Mouse (Mus musculus) induced T-regulatory cell, adult 2 months (primary cell): ENCODE data around the gene Prkag3.

Experiments used
- DNase-seq: peaks from one replicate; pipeline ENCODE4 v3.0.0-alpha.2; 2012; ENCODE audit warnings: low read depth

The Prkag3 gene

GRCm38 (mm10) chr1:74759773-74760172 lies 10.8 kb upstream of the Prkag3 start:
- DNase-seq: no peak

- no peak for DNase-seq
These were observed 5.3 kb upstream of the Prkag3 start for GRCm38 (mm10) chr1:74754175-74754785.

DNA sequence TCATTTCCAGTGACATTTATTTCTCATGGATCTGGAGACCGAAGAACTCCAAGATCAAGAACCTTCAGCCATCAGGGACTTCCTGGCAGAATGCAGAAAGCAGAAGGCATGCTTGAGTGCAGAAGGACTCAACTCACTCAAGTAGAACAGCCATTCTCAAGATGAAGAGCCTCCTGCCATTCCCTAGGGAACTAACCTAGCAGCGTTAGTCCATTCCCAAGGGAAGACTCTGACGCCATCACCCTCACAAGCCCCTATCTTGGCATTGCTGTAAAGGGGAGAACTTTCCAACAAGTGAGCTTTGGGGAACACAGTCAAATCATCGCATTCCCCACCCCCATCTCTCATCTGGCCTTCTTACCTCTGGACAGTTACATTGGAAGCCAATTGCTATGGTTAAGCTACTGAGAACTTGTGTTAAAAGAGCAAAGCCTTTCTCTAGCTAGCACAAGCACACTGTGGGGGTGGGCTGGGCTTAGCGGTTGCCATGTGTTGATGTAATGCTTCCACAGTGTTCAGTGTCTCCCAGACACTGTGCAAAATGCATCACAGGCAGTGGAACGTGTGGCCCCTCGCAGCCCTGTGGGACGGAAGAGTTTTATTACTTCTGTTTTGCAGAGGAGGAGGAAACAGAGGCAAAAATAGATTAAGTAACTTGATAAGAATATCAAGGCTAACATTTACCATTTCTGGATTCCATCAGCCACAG lies 4.4 kb upstream of the Prkag3 start:
- DNase-seq: no peak

DNA sequence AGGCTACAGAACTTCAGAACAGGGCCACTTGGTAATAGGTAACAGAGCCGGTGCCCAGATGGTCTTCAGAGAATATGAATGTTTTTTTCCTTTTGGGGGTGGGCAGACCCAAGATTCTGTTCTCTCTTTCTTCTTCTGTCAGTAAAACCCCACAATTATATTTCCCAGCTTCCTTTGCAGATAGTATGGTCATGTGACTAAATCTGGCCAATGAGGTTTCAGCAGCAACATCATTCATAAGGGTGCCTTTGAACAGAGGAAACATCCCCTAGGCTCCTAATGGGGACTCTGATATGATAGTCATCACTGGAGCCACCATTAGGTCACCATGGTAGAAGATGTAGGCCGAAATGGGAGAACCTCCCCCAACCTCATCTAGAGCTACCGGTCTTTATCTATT lies 3.8 kb upstream of the Prkag3 start:
- no peak for DNase-seq

DNA sequence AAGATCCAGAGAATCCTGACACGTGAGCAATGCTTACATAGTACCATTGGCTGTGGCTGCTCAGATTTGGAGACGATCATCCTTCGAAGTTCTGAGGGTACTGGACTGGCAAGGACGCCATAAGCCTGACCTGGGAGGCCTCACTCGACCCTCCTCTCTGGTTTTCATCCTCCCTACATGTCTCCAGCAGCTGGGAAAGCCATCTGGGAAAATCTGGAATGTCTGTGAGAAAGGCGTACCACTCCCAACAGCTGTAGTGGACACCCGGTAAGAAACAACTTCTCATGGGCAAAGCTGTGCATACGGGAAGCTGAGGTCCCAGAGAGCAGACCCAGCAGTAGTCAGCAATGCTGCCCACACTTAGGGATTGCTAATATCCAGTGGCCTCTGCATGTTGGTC lies 3.1 kb upstream of the Prkag3 start:
- DNase-seq: no peak

- no peak for DNase-seq
These were observed 1.7 kb upstream of the Prkag3 start for GRCm38 (mm10) chr1:74750683-74751082.

DNA sequence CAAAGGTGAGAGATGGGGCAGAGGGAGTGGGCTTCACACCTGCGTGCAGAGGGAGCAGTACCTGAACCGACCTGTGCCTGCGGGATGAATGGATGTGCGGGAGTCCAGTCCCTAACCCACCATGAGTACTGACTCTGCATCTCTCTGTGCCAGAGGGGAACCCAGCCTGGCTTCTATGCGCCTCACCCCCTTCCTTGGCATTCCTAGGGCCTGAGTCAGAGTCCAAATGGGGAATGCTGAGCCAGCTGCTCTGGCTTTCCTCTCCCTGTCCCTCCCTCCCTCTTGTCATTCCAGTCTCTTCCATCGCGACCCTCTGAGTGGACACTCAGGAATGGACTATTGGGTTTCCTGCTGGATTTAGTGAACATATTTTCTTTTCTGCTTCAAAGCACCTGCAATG lies 280 bp upstream of the Prkag3 start:
- no peak for DNase-seq

DNA sequence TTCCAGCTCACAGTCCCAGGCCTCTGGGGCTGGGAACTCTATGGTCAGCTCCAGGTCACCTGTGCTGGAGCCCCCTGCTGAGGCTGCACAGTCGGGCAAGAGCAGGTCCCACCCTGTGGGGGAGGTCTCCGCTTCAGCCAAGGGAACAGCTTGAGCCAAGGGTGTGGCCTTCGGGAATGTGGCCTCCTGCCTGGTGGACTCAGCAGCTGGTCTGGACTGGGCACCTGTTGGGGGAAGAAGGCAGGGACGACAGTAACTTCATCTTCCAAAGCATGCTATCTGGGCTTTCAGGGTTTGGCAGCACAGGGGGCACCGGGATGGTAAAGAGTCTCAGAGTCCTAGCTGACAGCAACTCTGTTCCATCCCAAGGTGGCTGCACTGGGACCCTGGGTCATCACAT lies 1.7 kb downstream of the Prkag3 start:
- DNase-seq: no peak

GRCm38 (mm10) chr1:74740846-74741245 lies 8.2 kb downstream of the Prkag3 start:
- no peak for DNase-seq

- DNase-seq: no peak
These were observed 11.5 kb downstream of the Prkag3 start for GRCm38 (mm10) chr1:74737500-74737899.

GRCm38 (mm10) chr1:74736977-74737376 lies 12.0 kb downstream of the Prkag3 start:
- no peak for DNase-seq

- no peak for DNase-seq
These were observed 20.6 kb downstream of the Prkag3 start for GRCm38 (mm10) chr1:74728446-74728845.

DNA sequence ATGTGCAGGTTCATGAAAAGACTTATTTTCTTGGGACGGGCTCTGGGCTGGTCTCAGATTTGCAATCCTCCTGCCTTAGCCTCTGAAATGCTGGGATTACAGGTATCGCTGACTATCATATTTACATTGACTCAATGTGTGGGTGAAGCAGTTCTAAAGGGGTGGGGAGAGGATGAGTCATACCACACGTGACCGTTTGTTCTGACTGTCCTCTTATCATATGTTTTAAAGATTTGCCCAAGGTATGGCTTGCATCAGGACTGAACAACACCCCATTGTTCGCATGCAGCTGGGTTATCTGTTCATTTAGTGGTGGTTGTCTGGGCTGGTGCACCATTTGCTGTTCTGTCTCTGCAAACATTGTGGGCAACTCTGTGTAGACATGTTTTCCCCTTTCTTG lies 22.3 kb downstream of the Prkag3 start:
- peak; percentile 23 for DNase-seq

DNA sequence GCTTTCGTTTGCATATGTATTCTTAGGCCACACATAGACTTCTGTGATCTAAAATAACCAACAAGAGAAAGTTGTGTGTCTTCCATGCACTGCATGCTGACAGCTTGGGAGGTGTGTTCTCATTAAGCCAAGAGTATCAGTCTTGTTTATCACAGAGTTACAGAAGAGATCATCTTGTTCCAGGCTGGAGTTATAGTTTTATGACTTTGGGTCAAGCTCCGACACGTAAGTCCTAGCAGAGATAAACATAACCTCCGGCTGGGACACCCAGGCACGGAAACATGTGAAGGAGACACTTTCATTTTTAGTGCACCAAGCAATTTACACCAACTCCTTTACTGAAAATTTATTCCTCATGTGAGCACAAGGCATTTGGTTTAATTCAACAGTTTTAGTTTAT lies 22.9 kb downstream of the Prkag3 start:
- no peak for DNase-seq

GRCm38 (mm10) chr1:74723748-74724147 lies 25.3 kb downstream of the Prkag3 start:
- DNase-seq: peak; percentile 40

DNA sequence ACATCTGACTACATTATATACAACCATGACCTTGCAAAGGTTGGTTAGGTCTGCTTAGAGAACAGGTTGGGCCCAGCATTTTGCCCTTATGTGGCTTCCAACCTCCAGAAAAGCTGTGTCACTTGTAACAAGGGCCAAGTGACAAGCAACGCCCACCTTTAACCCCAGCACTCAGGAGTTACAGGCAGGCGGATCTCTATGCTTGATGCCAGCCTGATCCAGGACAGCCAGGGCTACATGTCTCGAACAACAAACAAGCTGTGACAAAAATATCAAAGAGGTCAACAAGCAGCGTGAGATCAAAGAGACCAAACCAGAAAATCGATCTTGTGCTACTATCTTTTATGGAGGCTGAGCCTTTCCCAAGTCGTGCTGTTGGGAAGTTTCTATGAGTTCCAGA lies 27.4 kb downstream of the Prkag3 start:
- no peak for DNase-seq

DNA sequence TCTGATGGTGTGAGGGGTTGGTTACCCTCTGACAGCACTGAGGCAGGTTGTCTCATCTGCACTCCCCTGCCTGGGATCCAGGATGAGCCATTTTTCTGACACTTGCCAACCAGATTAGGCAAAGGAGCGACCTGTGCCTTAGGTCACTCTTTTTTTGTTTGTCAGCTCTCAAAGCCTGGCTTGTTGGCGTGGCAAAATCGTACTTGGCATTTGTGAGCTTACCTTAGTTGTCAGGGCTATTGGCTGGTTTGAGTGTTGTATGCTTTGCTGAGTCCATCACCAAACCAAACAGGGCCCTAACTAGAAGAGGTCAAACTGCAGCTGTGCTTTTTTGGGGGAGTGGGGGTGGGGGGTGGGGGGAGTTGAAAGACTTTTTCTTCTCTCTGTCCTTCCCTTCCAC lies 29.7 kb downstream of the Prkag3 start:
- no peak for DNase-seq

- no peak for DNase-seq
These were observed 30.9 kb downstream of the Prkag3 start for GRCm38 (mm10) chr1:74718113-74718512.

GRCm38 (mm10) chr1:74715886-74716285 lies 33.1 kb downstream of the Prkag3 start:
- DNase-seq: no peak

- DNase-seq: no peak
These were observed 33.6 kb downstream of the Prkag3 start for GRCm38 (mm10) chr1:74715468-74715867.

DNA sequence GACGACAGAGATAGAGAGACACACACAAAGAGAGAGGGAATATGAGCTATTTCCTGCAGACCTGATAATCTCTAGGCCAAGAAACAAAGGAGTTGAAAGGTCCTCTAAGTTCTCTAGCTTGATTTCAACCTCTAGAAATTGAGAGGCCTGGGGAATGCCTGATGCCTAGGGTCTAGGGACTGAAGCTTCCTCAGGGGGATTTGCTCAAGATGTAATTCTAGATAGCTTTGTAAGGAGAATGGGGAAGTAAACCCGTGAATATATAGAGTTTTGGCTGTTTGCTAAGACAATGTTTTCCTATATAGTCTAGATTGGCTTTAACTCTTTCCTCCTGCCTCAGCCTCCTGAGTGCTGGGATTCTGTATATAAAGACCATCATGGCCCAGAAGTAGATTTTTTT lies 34.1 kb downstream of the Prkag3 start:
- no peak for DNase-seq

DNA sequence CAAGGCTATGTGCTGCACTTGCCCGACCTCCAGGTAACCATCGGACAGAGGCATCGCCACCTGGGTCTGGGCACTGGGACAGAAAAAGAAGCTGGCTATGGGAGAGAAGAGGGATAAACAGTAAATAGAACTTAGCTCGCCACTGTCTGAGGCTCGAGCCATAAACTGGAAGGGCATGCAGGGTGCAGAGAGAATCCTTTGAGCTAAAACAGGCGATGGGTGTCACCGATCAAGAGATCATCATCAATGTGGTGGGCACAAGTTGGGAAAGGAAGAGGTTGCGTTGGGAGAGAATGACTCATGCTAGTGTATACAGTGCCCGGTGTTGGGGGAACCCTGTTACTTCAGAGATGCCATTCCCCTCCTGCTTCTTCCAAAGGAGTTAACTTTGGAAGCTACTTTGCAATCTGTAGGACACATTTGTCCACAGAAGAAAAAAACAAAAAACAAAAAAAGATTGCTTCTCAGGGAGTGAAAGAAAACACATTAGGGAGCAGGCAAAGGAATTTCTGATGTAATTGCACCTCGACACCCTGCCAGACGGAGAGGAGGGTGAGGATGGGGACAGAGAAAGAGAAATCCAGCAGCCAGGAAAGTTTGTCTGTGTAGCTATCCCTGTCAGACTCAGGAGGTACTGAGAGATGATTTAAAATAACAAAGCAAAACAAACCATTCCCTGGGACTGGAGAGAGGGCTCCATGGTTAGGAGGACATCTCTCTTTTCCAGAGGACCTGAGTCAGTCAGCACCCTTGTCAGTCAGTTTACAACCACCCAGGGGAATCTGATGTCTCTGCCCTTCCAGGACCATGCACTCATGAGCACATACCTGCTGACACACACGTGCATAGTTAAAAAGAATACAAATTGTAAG lies 34.9 kb downstream of the Prkag3 start:
- no peak for DNase-seq
